ENCODE assay signal across 8 mouse cellular contexts in genomic region chr8:109075006-109075405, GRCm38 (mm10).
DNase-seq lines count a peak whose midpoint lies in the region; ATAC-seq and TF ChIP-seq lines count a peak whose summit lies in the region.

No protein-coding gene starts in this region.

- TF ChIP-seq POLR2A in CH12.LX (IDR thresholded peaks at IDR 0.05; ENCODE audit: low read depth, low read length) = no peak

- DNase-seq in CH12.LX (ENCODE audit: extremely low read depth) (no peak), WW6 (ENCODE audit: low read depth, low spot score) (peak; percentile 82)
- DNase-seq in hindbrain, embryonic 11.5 days (ENCODE audit: low spot score) = peak; percentile 72
- peak; percentile 24 for DNase-seq in lung, postnatal 36 days
- DNase-seq in layer of hippocampus, postnatal 25 days (ENCODE audit: extremely low spot score in 1 of 2, low spot score in 1 of 2) = no peak
- DNase-seq in layer of hippocampus, adult 18-20 months (ENCODE audit: low spot score in 2 of 2) = no peak
- no peak for DNase-seq in spleen, postnatal 4 days (ENCODE audit: low spot score in 2 of 2)

- no peak for ATAC-seq in hindbrain, embryonic 11.5 days (ENCODE audit: low FRiP score)
- no peak for ATAC-seq in monocyte, adult 5-6 weeks (replicated peaks; ENCODE audit: insufficient number of reproducible peaks, low FRiP score, low TSS enrichment, poor library complexity, severe bottlenecking)

- WGBS in hindbrain, embryonic 11.5 days = 14% methylated on average over 12 of the region's 12 CpGs

- in situ Hi-C loops in CH12.LX (cut with MboI; ENCODE audit: low pct_ligation_motif_present, low pct_unique_long_range_greater_than_20kb, low sequenced_read_pairs) = no loop called here

- no peak overlapping the region for H3K27ac ChIP-seq in CH12.LX (ENCODE audit: insufficient read depth, low read depth)
- H3K27ac ChIP-seq in hindbrain, embryonic 11.5 days (ENCODE audit: low read depth, low read length) = no peak overlapping the region

- no peaks in the 10 kb centered on the region for H3K27me3 ChIP-seq in CH12.LX (replicated peaks)
- no peaks in the 10 kb centered on the region for H3K27me3 ChIP-seq in hindbrain, embryonic 11.5 days (ENCODE audit: control insufficient read depth, insufficient read depth, low read length)

- dilution Hi-C loops in CH12.LX (cut with MboI; ENCODE audit: extremely low pct_ligation_motif_present, extremely low pct_unique_long_range_greater_than_20kb, low sequenced_read_pairs) = no loop called here

- no peak for TF ChIP-seq CTCF in CH12.LX (conservative IDR thresholded peaks at IDR 0.05 in 1 of 2, IDR thresholded peaks at IDR 0.05 in 1 of 2; ENCODE audit: low read depth in 2 of 2, low read length in 2 of 2)

- no peaks in the 10 kb centered on the region for H3K9me3 ChIP-seq in CH12.LX (replicated peaks; ENCODE audit: low read length)
- H3K9me3 ChIP-seq in hindbrain, embryonic 11.5 days (ENCODE audit: control insufficient read depth, low read length) = no peaks in the 10 kb centered on the region

- peak overlapping the region in 2 of 3 experiments; percentile 16 to 44 for H3K4me3 ChIP-seq in CH12.LX (replicated peaks in 1 of 3; ENCODE audit: low read depth in 2 of 3, low read length in 2 of 3, poor library complexity in 1 of 3)
- H3K4me3 ChIP-seq in hindbrain, embryonic 11.5 days (ENCODE audit: low read depth, low read length) = peak overlapping the region; percentile 20; the same call in 1 of the 2 replicates

- H3K36me3 ChIP-seq in CH12.LX (replicated peaks in 1 of 2; ENCODE audit: control insufficient read depth in 1 of 2, insufficient read depth in 1 of 2, low read length in 1 of 2) = no peaks in the 10 kb centered on the region
- H3K36me3 ChIP-seq in hindbrain, embryonic 11.5 days (ENCODE audit: control insufficient read depth, insufficient read depth, low read length) = no peaks in the 10 kb centered on the region

- no peak for TF ChIP-seq EP300 in CH12.LX (IDR thresholded peaks at IDR 0.05; ENCODE audit: low read length)

- TF ChIP-seq RAD21 in CH12.LX (IDR thresholded peaks at IDR 0.05; ENCODE audit: low read depth, low read length) = no peak

- no peaks in the 10 kb centered on the region for H3K4me1 ChIP-seq in CH12.LX (ENCODE audit: control insufficient read depth in 1 of 2, insufficient read depth in 2 of 2)
- no peaks in the 10 kb centered on the region; the same call in 1 of the 2 replicates for H3K4me1 ChIP-seq in hindbrain, embryonic 11.5 days (replicated peaks; ENCODE audit: control insufficient read depth, insufficient read depth, low read length)

- peak overlapping the region; percentile 39 for H3K4me2 ChIP-seq in CH12.LX (ENCODE audit: insufficient read depth, low read depth, poor library complexity, severe bottlenecking)
- peak overlapping the region; percentile 31 for H3K4me2 ChIP-seq in hindbrain, embryonic 11.5 days (replicated peaks; ENCODE audit: low read depth, low read length)

- H3K9ac ChIP-seq in CH12.LX (ENCODE audit: insufficient read depth, low read depth) = no peak overlapping the region
- H3K9ac ChIP-seq in hindbrain, embryonic 11.5 days (ENCODE audit: low read depth, low read length) = no peak overlapping the region; the same call in 1 of the 2 replicates

- H3K79me2 ChIP-seq in CH12.LX (replicated peaks; ENCODE audit: control insufficient read depth, extremely low read depth, insufficient read depth, poor library complexity, severe bottlenecking) = no peaks in the 10 kb centered on the region

TF ChIP-seq in CH12.LX, 34 proteins besides CTCF, POLR2A, EP300 and RAD21:
- no peak for TF ChIP-seq NELFE (IDR thresholded peaks at IDR 0.05; ENCODE audit: low read depth, low read length)
- no peak for TF ChIP-seq ZKSCAN1 (IDR thresholded peaks at IDR 0.05; ENCODE audit: borderline replicate concordance, low read depth, low read length)
- TF ChIP-seq RCOR1 (conservative IDR thresholded peaks at IDR 0.05; ENCODE audit: low read depth, low read length) = no peak
- no peak for TF ChIP-seq USF2 (conservative IDR thresholded peaks at IDR 0.05; ENCODE audit: low read depth, low read length)
- no peak for TF ChIP-seq JUND (conservative IDR thresholded peaks at IDR 0.05; ENCODE audit: low read depth, low read length)
- TF ChIP-seq MEF2A (IDR thresholded peaks at IDR 0.05; ENCODE audit: borderline replicate concordance, low read depth, low read length) = no peak
- TF ChIP-seq IRF4 (IDR thresholded peaks at IDR 0.05; ENCODE audit: low read depth, low read length) = no peak
- no peak for TF ChIP-seq GABPA (IDR thresholded peaks at IDR 0.05; ENCODE audit: insufficient replicate concordance, low read depth, low read length)

Comparison
In these comparisons a context has a peak if more than half of its experiments do, and no peak if none do; other contexts are left out.
1. DNase-seq: peak in WW6 (single experiment), hindbrain, embryonic 11.5 days (single experiment) and lung, postnatal 36 days (single experiment); none in CH12.LX (single experiment), layer of hippocampus, postnatal 25 days (0 of 2), layer of hippocampus, adult 18-20 months (0 of 2) and spleen, postnatal 4 days (0 of 2).